Mouse (Mus musculus): Measurements from ENCODE around the gene Mpeg1.
A peak's percentile ranks its signal among the peaks of the same experiment; 100 is the strongest.

- TF ChIP-seq POLR2A (IDR thresholded peaks at IDR 0.05; ENCODE audit: borderline replicate concordance, low read depth, low read length) (no peak), CTCF (IDR thresholded peaks at IDR 0.05; ENCODE audit: low read depth, low read length) (peak; percentile 75)
These were observed 41.1 kb downstream of the Mpeg1 start, which contains the start of gene Dtx4 for GRCm38 (mm10) chr19:12501370-12502347.
